Mouse (Mus musculus) spleen, adult 18-20 months (tissue): Measurements from ENCODE around the gene Gm28230.
A peak's percentile ranks its signal among the peaks of the same experiment; 100 is the strongest.

Source experiments
- DNase-seq, 2 experiments: peaks; one replicate each; pipeline ENCODE4 v3.0.0; 2022; ENCODE audit warnings: mixed read lengths in 2 of 2

Gm28230 gene

DNA sequence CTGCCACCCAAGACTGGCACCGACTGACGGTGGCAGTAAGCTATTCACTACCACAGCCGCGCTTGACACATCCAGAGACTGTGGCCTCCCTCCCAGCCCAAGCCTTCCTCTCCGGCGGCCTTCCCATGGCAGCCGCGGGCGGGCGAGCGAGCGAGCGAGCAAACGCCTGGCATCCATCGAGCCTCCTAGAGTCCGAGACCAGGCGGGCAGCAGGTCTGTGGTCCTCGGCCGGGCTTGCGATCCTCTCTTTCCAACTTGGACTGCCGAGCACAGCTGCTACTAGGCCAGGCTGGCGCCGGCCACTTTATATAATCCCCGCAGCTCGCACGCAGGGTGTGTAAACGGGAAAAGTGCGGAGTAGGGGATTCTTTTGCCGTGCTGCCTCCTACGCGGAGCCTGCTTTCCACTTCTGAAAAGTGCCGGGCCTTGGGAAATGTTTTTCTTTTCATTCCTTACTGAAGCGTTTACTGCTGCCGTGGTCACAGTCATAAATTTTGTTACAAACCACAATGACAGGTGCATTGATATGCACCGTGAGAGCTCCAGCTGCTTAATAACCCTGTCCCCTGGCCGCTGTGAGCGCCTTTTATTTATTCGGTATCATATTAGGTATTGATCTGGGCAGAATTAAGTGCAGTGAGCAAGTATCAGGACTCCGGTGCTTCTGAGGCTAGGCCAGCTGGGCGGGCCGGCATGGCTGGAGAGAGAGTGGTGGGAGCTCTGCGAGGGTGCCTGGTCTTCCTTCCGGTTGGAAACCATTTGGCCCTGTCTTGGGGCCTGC, 14.0 kb downstream of the Gm28230 start:
- DNase-seq, result no peak

DNA sequence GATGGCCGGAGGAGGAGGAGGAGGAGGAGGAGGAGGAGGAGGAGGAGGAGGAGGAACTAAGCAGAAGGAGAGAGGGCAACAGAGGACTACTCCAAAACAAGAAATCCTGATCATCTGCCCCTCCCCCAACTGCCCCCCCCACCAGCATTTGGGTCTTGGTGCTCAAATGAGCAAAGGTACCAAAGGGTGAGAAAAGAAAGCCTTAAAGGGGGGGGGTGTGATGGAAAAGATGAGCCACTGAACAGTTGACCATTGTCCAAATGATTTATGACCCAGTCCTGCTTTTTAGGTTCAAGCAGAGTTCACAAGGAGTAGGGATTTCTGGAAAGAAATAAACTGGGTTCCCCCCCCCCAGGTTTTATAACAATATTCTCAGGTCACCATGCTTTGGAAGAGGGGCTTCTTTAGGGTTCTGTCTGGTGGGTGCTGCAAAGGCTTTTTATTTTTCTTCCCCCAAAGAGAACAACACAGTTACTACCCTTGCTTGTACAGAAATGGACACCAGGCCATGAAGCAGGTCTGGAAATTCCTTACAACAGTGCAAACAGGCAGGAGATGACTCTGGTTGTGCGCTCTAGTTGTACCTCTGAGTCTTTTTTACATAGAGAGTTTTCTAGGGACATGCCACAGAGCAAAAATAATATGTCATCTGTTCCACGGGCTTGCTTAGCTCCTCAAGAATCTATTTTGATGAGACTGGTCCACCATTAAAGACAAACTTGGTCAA, 14.9 kb downstream of the Gm28230 start:
- no peak for DNase-seq

DNA sequence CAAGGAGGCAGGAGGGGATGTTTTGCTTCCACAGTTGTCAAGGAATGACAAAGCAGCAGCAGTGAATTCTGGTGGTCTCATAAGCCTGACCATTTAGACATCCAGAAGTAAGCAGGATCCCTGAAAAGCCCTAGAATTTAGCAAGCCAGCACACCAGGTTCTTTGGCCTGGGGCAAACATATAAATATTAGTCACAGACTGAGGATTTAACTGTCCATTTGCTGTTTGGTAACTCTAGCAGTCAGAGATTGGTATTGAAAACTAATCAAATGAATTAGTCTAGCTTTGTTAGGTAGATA, 15.4 kb downstream of the Gm28230 start:
- no peak for DNase-seq

DNA sequence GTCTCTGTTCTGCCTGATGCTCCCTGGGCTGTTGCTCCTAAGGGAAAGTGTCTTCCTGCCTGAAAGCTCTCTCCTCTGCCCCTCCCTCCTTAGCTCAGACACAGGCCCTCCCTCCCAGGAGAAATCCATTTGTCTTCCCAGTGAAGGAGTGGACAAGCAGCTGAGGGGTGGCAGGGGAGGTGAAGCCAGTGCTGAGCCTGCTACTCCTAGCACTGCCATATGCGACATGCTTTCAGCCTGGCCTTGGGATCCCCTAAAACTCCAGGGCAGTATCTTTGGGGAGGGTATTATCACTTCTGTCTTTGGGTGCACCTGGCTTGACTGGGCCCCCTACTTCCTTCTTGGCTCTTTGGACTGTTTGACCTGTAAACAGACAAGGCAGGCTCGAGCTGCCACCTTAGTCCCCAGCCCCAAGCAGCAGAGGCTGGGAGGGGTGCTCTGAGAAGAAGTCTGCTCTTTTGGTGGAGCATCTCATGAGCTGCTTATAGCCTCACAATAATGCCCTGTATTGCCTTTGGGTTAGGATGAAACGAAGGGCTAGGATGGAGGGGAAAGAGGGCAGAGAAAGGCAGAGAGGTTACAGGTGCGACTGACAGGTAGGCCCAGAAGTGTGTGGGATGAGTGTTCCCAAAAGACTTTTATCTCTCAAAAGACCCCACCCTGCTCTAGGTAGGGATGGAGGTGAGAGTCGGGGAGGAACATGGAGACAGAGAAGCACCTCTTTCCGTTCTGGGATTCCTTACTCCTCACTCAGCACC, 19.2 kb downstream of the Gm28230 start:
- DNase-seq, result no peak

DNA sequence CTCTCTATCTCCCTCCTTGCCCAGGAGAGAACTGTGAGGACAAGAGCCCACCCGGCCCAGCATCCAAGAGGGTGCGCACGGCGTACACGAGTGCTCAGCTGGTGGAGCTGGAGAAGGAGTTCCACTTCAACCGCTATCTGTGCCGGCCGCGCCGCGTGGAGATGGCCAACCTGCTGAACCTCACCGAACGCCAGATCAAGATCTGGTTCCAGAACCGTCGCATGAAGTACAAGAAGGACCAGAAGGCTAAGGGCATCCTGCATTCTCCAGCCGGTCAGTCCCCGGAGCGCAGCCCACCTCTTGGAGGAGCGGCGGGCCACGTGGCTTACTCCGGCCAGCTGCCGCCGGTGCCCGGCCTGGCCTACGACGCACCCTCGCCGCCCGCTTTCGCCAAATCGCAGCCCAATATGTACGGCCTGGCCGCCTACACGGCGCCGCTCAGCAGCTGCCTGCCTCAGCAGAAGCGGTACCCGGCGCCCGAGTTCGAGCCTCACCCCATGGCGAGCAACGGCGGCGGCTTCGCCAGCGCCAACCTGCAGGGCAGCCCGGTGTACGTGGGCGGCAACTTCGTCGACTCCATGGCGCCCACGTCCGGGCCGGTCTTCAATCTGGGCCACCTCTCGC, 19.9 kb downstream of the Gm28230 start:
- DNase-seq, result no peak

DNA sequence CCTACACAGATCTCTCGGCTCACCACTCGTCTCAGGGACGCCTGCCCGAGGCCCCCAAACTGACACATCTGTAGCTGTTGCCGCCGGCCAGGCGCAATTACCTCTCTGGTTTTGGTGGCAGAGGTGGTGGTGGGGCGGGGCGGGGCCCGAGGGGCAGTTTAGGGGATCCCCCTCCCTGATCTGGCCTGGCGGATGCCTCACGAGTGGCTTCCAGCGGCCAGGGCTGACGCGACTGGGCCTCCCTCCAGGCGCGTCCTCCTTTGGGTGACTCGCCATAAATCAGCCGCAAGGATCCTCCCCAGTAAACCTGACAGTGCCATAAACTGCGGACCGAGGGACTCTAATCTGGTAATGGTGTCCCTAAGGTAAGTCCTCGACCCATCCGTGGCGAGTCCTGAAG, 20.5 kb downstream of the Gm28230 start:
- no peak for DNase-seq

DNA sequence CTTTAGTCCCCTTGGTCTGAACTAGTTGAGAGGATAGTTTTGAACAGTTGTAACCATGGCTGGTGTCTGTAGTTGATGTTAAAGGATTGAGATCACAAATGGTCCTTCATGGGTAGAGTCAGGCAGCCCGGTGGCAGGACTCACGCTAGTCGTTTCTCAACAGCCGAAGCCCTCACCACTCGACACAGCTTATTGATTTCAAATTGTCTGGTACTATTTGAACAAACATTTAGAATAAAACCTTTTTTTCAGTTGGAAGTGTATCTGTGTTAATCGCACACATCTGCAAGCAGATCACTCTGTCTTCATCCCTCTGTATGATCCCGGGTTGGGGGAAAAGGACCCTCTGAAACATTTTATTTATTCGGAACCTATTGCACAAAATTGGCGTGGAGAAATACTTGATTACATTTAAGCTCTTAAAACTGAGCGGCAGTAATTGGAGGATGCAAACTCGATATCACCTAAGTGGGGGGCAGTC, 21.2 kb downstream of the Gm28230 start:
- no peak for DNase-seq

DNA sequence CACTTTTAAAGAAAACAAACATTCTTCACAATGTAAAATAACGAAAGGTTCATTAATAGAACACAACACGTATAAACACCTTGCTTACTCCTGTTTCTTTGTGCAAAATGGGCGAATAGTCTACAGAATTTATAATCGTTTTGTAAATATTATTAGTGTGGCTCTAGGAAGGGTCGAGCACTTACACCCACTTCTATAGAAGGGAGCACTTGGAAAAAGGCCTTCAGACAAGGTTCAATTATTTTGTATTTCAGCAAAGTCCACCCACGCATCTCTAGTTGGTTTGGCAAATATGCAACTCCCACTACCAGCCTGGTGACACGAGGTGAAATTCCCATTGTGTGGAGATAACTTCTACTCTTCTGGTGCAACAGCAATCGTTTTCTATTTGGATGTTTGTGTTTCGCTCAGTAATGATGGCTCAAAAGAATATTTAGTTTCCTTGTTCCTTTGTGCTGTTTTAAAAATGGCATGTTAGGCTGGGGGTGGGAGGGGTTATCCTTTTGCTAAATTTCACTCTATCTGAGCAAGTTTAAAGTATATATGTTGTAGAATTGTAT, 22.0 kb downstream of the Gm28230 start:
- no peak for DNase-seq

DNA sequence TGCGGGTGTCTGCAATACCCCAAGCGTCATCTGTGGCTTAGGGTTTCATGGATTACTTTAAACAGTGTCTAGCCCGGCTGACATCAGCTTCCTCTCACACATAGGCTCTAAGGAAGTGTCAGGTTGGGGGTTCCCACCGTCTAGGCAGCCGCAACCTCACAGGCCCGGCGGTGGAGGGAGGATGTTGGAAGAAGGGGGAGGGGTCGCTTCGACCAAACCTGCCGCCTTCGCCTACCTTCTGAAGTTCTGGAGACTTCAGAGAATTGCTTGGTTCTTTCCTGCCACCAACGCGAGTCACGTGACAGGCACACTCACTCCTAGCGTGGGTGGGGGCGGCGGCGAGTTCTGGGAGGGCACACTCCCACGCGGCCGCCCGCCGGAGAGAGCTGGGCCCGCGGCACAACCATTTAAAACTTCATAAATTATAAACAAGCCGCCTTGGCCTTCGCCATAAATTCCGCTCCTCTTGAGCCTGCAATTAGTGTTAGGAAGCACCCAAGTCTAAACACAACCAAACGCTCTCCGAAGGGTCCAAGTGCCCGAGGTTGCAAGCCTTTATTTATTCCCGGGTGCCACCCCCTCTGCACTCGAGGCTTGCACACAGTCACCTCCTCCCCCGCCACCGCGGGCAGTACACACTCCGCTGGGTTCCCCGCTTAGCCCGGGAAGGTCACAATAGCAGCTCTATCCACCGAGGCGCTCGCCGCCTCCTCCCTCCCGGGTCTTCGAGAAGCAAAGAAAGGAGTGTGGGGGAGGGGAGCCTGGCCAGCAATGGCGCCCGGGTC, 23.0 kb downstream of the Gm28230 start:
- peak in 1 of 2 experiments; percentile 7 for DNase-seq

DNA sequence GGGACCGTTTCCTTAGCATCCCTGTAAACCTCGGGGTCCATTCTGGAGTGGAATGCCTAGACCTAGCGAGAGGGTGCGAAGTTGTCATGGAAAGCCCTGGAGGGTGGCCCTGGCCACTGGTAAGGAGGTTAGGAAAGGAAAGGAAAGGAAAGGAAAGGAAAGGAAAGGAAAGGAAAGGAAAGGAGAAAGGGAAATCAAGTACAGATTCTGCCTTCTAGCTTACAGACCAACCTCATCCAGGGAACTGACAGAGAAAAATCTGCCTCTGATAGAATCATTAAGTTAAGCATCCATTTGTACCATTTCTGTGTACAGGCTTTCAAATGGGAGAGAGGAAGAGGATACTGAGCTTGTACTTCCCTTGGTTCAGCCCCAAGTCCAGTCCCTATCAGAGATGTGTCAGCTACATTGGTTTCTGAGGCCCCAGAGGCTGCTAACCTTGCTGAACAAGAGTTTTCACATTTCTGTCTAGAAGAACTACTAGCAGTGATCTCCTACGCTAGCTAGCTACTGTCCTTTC, 24.3 kb downstream of the Gm28230 start:
- no peak for DNase-seq

DNA sequence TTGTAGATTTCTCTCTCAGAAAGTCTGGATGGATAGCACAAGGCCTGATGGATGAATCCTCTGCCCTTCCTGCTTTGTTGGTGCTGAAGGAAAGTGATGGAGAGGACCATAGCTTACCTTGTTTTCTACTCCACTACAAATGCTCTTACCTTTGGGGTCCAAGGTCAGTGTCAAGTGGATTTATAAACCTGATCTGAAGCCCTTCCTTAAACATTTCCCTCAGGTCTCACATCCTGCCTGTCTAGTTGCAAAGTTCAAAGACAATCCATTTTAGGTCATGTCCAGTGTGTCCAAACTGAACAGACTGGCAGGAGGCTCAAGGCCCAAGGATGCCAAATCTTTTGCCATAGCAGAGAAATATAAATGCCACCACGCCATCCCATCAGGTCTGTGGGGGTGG, 25.3 kb downstream of the Gm28230 start:
- DNase-seq, result no peak

DNA sequence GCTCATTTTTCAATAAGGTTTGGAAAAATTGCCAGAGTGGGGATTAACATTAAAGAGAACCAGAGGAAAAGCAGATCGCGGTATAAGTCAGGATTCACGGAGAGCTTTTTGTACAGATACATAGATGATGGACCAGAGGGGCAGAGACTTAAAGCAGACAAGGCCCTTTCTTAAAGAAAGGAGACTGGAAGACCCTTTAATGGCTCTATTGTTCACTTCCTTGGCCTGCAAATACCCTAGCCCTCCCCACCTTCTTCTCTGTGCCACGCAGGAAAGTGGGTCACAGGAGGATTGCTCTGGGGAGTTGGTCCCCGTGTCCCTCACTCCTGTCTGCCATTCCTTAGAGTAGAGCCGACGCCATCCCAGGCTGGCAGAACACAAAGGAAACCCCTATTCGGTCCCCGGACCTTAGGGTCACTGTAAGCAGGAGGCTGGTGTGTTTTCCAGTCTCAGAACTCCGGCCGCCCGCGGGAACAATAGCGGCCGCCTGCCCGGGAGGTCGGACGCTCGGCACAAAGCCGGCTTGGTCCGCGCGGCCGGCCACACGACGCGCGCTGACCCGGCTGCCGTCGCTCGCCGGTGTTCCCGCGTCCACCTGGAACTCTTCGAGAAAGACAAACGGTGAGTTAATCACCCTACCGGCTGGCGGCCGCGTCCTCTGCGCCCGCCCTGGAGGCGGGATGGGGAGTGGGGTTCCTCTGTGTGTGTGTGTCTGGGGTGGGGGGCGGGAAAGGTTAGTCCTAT, 26.1 kb downstream of the Gm28230 start:
- no peak for DNase-seq

DNA sequence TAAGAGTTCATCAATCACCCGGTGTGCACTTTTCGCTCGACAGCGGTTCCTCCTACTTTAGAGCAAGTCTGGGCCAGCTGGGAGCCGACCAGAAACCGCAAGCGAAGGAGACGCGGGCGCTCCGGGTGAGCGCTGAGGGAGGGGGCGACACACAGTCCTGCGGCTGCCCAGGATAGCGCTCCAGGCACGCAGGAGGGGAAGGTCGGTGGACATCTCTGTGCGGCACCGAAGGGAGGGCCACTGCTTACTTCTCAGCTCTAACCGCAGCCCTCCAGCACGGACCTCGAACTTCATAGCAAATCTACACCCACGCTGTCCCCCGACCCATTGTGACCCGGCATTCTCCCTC, 26.6 kb downstream of the Gm28230 start:
- no peak for DNase-seq

DNA sequence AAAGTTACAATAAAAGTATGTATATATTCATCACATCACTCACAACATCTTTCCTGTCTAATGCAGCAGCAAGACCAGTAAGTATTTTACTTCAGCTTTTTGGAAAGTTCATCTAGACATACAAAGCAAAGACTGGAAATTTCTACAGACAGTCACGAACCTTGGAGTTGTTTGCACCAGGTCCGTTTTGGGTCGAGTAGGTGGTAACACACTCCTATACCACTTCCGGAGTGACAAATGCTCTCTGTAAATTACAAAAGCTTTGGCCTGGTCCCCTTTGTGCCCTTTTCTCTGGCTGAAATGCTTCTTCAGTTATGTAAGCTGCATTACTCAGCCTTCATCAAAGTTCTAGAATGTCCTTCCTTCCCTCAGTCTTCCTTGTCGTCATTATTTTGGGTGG, 27.2 kb downstream of the Gm28230 start:
- no peak for DNase-seq

DNA sequence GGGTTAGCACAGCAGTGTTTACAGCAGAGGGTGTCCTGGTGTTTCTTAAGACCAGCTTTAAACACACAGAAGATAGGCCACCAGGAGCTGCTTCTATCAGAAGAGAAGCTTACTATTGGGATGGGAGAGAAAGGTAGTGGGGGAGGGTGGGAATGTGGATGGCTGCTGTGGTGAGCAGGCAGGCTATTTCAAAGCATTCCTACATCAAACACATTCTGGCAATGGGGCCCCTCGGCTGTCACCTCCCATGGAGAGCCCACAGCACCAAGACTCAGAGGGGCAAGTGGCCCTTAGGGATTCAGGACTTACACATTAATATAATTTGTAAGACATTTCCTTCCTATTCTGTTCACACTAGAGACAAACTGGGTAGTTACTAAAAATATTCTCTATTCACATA, 33.6 kb downstream of the Gm28230 start:
- DNase-seq, result no peak

DNA sequence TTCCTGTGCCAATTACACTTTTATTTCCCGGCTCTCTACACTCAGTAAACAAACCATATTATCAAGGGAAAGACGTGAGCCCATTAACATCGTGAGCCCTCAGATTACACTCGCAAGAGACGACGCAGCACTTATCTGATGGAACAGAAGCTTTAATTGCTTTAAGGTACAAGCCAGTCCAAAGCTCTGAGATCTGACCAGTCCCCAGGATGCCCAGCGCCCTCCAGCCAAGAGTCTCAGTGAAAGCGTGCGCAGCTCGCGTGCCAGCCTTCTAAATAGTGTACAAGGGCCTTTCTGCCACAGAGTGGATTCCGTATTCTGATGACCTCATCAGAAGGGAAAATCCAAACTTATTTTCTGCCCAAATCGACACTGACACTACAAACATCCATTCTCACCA, 35.4 kb downstream of the Gm28230 start:
- DNase-seq, result no peak

DNA sequence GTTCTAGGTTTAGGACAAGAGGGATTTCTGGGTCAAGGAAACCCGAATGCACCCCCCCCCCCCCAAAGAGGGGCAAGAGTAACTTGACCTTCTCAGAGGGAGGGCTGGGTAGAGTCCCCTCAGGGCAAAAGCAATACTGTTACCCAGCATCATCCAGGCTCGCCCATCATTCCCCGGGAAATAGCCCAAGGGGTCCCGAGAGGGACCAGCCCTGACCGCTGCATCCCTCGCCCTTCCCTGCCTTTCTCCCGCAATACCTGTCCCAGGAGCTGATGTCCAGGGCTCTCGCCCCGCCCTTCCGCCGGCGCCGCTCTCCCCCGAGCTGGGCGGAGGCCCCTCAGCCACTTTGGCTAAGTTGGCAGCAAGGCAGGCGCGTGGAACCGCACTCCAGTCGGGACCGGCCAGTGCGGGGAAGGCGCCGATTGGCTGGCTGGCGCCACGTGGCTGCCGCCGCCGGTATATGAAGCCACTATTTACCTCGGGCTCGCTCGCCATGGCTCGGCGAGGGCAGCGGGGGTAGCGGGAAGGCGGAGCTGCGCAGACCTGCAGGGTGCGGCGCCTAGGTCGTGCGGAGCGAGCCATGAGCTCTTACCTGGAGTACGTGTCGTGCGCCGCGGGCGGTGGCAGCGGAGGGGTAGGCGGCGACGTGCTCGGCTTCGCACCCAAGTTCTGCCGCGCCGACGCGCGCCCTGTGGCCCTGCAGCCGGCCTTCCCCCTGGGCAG, 36.2 kb downstream of the Gm28230 start, which contains the start of gene Hoxd1:
TSS of gene Hoxd1 (plus strand) at position 459 of the 723 bp plus-strand sequence.
- DNase-seq, result no peak

DNA sequence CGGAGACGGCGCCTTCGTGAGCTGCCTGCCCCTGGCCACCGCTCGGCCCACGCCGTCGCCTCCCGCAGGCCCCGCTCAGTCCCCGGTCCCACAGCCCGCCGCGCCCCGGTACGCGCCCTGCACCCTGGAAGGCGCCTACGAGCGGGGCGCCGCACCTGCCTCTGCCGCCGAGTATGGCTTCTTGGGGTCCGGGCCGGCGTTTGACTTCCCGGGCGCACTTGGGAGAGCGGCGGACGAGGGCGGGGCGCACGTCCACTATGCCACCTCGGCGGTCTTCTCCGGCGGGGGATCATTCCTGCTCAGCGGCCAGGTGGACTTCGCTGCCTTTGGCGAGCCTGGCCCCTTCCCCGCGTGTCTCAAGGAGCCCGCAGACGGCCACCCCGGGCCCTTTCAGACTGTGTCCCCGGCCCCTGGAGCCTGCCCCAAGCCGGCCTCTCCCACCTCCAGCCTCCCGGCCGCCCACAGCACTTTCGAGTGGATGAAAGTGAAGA, 36.8 kb downstream of the Gm28230 start:
- no peak for DNase-seq

DNA sequence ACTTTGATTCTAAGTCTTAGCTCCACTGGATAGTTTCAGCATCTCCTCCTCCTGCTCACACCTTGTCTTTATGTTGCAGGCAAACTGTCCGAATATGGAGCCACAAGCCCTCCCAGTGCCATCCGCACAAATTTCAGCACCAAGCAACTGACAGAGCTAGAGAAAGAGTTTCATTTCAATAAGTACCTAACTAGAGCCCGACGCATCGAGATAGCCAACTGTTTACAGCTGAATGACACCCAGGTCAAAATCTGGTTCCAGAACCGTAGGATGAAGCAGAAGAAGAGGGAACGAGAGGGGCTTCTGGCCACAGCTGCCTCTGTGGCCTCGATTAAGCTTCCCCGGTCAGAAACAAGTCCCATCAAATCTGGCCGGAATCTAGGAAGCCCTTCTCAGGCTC, 37.4 kb downstream of the Gm28230 start:
- no peak for DNase-seq

DNA sequence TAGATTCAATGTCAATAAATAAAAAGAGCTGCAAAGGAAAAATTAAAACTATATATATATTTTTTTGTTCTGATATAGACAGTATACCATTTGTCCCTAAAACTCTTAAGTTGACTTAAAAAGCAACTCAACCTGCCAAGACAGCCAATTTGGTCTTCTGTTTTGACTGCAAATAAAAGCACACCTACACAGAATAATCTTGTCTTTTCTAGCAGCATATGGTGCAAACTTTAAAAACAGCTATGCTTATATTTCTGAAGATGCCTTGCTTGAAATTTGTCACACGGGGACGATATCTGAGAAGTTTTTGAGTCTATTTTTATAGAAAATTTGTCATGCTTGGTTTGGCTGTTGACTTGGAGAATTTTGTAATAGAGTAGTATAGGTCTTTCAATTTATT, 47.8 kb downstream of the Gm28230 start:
- no peak for DNase-seq
